Mouse (Mus musculus) granulocyte monocyte progenitor cell, adult 5-6 weeks (primary cell): ENCODE results near the gene Osm. TPM values are rescaled to one million over a fixed set of nuclear protein-coding genes. Genes with fewer than 3 reads are reported as not detected.

Source experiments
- ATAC-seq: replicated peaks from 2 replicates; pipeline ENCODE4 v1.8.0; 2016; ENCODE audit warnings: mild to moderate bottlenecking, moderate TSS enrichment, inconsistent platforms; ENCODE audit not compliant: poor library complexity, severe bottlenecking
- total RNA-seq, 2 experiments: library from RNA; stranded (forward) in 1 of 2; stranded (reverse) in 1 of 2; fragments of 200-712, 200-1000 nt in 1 of 2; fragments of >200 nt in 1 of 2; fragmentation: Nextera tagmentation in 1 of 2; gene quantifications; 2 replicates each; pipeline ENCODE4 v1.2.3; 2014 to 2017

Gene Osm
- total RNA-seq, 2 experiments from 2014 or later, result 10.8 to 16.6 TPM

GRCm38 (mm10) chr11:4237389-4237912, 1.2 kb downstream of the Osm start:
- ATAC-seq, result peak; percentile 35

GRCm38 (mm10) chr11:4238167-4238566, 1.9 kb downstream of the Osm start:
- no peak for ATAC-seq

DNA sequence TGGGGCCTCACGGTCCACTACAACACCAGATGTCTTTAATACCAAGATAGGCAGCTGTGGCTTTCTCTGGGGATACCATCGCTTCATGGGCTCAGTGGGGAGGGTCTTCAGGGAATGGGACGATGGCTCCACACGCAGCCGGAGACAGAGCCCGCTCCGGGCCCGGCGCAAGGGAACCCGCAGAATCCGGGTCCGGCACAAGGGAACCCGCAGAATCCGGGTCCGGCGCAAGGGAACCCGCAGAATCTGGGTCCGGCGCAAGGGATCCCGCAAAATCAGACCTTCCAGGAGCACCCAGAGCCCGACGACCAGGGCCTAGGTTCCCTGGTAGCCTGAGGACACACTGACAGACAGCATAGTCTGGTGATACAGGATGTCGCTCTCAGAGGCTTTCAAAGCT, 3.5 kb downstream of the Osm start:
- ATAC-seq, result no peak

- ATAC-seq, result peak; percentile 52
Observed at GRCm38 (mm10) chr11:4240151-4240550, 3.9 kb downstream of the Osm start.

DNA sequence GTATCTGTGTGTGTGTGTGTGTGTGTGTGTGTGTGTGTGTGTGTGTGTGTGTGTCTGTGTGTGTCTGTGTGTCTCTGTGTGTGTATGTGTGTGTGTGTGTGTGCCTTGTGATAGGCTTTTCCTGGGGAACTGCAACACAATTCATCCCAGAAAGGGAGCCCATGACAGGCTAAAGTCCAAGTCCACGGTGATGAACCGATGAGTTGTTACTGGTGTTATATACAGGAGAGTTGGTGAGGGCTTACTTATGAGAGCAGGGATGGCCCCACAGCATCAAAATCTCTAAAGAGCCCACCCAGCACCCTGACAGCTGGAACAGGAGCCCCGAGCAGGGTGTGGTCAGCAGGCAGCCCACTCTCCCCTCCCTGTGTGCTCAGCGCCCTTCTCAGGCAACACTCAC, 5.0 kb downstream of the Osm start:
- ATAC-seq, result no peak

DNA sequence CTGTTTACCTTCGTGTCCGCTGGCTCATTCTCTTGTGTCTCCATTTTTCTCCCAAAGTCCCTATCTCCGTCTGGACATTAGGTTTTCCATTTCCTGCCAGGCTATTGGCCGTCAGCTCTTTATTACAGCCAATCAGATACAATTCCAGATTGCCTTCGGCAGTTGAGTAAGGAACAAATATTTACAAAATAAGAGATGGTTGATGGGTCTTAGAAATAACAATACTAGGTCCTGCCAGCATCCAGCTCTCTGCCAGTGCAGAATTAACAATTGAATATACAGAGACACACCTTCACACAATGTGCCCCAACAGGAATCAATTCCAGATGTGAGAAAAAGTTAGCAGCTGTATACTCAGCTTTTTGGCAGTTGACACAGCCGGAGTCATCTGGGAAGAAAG, 9.9 kb downstream of the Osm start:
- ATAC-seq, result no peak

DNA sequence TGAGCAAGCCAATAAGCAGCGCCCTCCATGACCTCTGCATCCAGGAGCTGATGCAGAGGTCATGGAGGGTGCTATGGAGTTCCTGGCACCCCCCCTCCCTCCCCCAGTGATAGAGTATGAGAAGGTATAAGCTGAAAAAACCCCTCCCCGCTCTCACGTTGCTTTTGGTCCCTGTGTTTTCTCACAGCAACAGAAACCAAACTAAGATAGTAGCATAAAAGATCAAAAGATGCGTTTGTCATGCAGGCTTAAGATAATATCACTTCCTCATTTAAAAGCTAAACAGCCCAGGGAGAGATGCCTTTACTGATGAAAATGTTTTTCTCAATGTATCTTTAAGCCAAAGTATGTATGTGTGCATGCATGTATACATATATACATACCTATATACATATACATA, 10.4 kb downstream of the Osm start:
- ATAC-seq, result no peak

DNA sequence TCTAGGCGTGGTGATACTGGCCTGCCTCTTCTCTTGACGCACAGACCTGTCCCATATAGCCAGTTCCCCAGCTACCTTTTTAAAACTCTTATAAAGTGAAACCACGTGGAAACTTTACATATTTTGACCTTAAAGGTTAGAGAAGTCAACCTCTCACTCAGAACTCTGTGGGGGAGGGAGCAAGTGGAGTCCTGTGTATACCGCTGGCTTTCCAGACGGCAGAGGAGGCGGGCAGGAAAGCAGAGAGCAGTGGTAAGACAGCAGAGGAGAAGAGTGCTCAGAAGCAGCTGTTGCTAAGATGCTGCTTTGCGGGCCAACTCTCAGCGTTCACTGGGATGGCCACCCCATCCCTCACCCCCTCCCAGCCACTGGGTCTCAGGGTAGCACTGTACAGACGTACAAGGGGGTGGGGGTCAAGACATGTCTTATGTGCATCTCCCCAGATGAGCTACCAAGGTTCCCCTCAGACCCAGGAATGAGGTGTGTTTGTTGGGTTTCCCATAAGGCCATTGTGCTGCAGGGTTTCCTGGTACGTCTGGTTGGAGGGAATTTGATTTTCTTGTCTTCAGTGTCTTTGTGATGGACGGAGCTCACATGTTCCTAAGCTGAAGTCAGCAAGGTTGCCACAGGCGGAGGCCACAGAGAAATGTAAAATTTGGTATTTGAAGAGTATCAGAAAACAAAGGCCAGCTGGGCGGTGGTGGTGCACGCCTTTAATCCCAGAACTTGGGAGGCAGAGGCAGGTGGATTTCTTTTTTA, 11.2 kb downstream of the Osm start:
- ATAC-seq, result no peak

DNA sequence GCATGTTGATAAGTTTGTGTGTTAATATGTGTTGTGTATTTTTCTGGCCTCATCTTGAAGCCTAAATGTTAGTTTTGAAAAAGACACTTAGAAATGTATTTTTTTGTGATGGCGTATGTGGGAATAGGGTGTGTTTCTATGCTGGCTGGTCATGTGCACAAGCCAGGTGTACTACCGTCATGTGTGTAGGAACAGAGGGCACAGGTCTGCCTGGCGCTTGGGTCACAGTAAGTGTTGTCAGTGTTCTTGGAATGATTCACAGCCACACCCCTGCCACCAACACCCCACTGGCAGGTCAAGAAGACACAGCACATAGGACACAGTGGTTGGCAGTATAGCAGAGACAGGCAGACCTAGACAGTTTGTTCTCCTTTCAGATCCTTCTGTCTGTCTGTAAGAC, 12.9 kb downstream of the Osm start:
- no peak for ATAC-seq

DNA sequence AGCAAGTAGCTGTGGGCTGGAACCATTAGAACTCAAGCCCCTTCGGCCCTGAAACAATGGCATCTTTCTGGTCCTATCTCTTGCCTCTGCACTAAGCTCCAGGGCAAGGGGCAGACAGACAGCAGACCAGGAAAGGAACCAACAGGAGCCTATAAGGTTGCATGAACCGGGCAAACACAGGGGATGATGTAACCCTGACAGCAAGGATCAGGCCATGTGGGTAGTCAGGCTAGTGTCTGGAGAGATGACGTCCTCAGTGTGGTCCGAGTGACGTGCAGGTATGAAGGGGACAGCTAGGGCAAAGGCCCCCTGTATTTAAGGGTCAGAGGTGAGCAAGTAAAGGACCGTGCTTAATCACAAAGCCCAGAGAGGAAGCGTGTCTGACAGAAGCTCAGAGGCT, 14.1 kb downstream of the Osm start:
- peak; percentile 26; the same call in 1 of the 2 replicates for ATAC-seq

GRCm38 (mm10) chr11:4251376-4251775, 15.2 kb downstream of the Osm start:
- peak; percentile 91 for ATAC-seq

- ATAC-seq, result no peak
Observed at GRCm38 (mm10) chr11:4252886-4253285, 16.7 kb downstream of the Osm start.

GRCm38 (mm10) chr11:4256846-4257607, 20.8 kb downstream of the Osm start, which contains the start of gene Lif:
TSS of gene Lif (plus strand) at chr11:4257557.
- ATAC-seq, result no peak

- no peak for ATAC-seq
Observed at GRCm38 (mm10) chr11:4257756-4258155, 21.5 kb downstream of the Osm start.

- ATAC-seq, result peak; percentile 77
Observed at GRCm38 (mm10) chr11:4258657-4259082, 22.4 kb downstream of the Osm start.

- ATAC-seq, result peak; percentile 40
Observed at GRCm38 (mm10) chr11:4260463-4261187, 24.4 kb downstream of the Osm start.

DNA sequence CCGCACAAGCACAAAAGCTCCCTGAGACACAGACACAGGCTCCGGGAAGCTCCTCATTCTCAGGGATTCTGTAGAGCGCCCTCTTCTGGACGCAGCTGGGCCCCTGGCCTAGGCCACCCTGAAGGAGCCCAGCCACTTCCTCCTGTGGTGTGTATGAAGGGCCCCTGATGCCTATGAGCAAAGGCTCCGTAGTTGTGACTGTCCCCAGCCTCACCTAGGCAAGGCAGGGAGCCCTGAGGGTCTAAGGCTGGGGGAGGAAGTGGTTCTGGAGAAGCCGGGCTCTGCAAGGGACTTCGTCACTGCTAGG, 24.9 kb downstream of the Osm start:
- ATAC-seq, result peak; percentile 58

- ATAC-seq, result no peak
Observed at GRCm38 (mm10) chr11:4261969-4262368, 25.7 kb downstream of the Osm start.

DNA sequence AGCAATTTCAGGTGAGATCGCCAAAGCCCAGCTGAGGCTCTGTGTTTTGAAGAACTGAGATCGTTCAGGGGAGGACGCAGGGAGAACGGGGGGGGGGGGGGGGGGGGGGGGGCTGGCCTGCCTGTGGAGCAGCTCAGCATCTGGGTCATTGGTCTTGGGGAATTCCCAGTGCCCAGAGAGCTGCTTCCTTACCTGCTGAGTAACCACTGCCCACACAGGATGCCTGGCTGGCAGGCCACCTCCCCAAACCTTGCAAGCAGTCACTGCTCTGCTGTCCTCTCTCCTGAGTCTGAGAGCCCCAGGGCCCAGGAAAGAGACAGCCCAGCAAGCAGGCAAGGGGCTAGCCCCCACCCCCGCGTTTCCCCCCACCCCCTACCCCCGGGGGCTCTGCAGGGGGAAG, 26.6 kb downstream of the Osm start:
- no peak for ATAC-seq

- ATAC-seq, result no peak
Observed at GRCm38 (mm10) chr11:4263296-4263695, 27.1 kb downstream of the Osm start.

- ATAC-seq, result no peak
Observed at GRCm38 (mm10) chr11:4264066-4264465, 27.8 kb downstream of the Osm start.
